Mouse (Mus musculus): ENCODE measurements around the gene Ttc9.

The Ttc9 gene

GRCm38 (mm10) chr12:81657321-81657720, 26.3 kb downstream of the Ttc9 start:
- in situ Hi-C loops (cut with MseI, MboI) = no loop called here

GRCm38 (mm10) chr12:81658086-81658485, 27.0 kb downstream of the Ttc9 start:
- in situ Hi-C loops (cut with MseI, MboI) = no loop called here

GRCm38 (mm10) chr12:81662076-81662475, 31.0 kb downstream of the Ttc9 start:
- in situ Hi-C loops (cut with MseI, MboI) = no loop called here

GRCm38 (mm10) chr12:81663116-81663515, 32.1 kb downstream of the Ttc9 start:
- in situ Hi-C loops (cut with MseI, MboI) = no loop called here

- in situ Hi-C loops (cut with MseI, MboI) = no loop called here
These were observed 32.9 kb downstream of the Ttc9 start for GRCm38 (mm10) chr12:81663906-81664305.

GRCm38 (mm10) chr12:81668406-81668805, 37.4 kb downstream of the Ttc9 start:
- in situ Hi-C loops (cut with MseI, MboI) = no loop called here

- in situ Hi-C loops (cut with MseI, MboI) = no loop called here
These were observed 44.5 kb downstream of the Ttc9 start for GRCm38 (mm10) chr12:81675557-81675956.

- in situ Hi-C loops (cut with MseI, MboI) = no loop called here
These were observed 48.9 kb downstream of the Ttc9 start for GRCm38 (mm10) chr12:81679807-81680529.

- in situ Hi-C loops (cut with MseI, MboI) = no loop called here
These were observed 52.3 kb downstream of the Ttc9 start for GRCm38 (mm10) chr12:81683395-81683794.

GRCm38 (mm10) chr12:81684096-81684495, 53.0 kb downstream of the Ttc9 start:
- in situ Hi-C loops (cut with MseI, MboI) = no loop called here

GRCm38 (mm10) chr12:81685981-81686380, 54.9 kb downstream of the Ttc9 start:
- in situ Hi-C loops (cut with MseI, MboI) = no loop called here

- in situ Hi-C loops (cut with MseI, MboI) = no loop called here
These were observed 55.5 kb downstream of the Ttc9 start for GRCm38 (mm10) chr12:81686406-81687117.

GRCm38 (mm10) chr12:81687873-81688272, 56.8 kb downstream of the Ttc9 start:
- in situ Hi-C loops (cut with MseI, MboI) = no loop called here

GRCm38 (mm10) chr12:81688537-81688936, 57.5 kb downstream of the Ttc9 start:
- in situ Hi-C loops (cut with MseI, MboI) = no loop called here

GRCm38 (mm10) chr12:81689505-81690056, 58.5 kb downstream of the Ttc9 start:
- in situ Hi-C loops (cut with MseI, MboI) = no loop called here

- in situ Hi-C loops (cut with MseI, MboI) = no loop called here
These were observed 59.1 kb downstream of the Ttc9 start for GRCm38 (mm10) chr12:81690111-81690510.

- in situ Hi-C loops (cut with MseI, MboI) = no loop called here
These were observed 59.7 kb downstream of the Ttc9 start for GRCm38 (mm10) chr12:81690751-81691150.

- in situ Hi-C loops (cut with MseI, MboI) = no loop called here
These were observed 60.2 kb downstream of the Ttc9 start for GRCm38 (mm10) chr12:81691177-81691730.

- in situ Hi-C loops (cut with MseI, MboI) = no loop called here
These were observed 67.0 kb downstream of the Ttc9 start for GRCm38 (mm10) chr12:81698011-81698410.

GRCm38 (mm10) chr12:81702903-81703302, 71.9 kb downstream of the Ttc9 start:
- in situ Hi-C loops (cut with MseI, MboI) = loop anchor here (5.0 kb wide), 2 partner anchors 76 to 86 kb away; no protein-coding TSS in a partner anchor

- in situ Hi-C loops (cut with MseI, MboI) = no loop called here
These were observed 81.6 kb downstream of the Ttc9 start for GRCm38 (mm10) chr12:81712618-81713017.
